Mouse (Mus musculus): ENCODE measurements around the gene Ttc27.

GRCm38 (mm10) chr17:74780133-74780532 lies 62.6 kb downstream of the Ttc27 start:
- TF ChIP-seq GATA1 (IDR thresholded peaks at IDR 0.05; ENCODE audit: low read length) (no peak), TAL1 (IDR thresholded peaks at IDR 0.05; ENCODE audit: low read length) (no peak)
